Mouse (Mus musculus) heart, adult 2 months (tissue): Measurements from ENCODE around the gene Sccpdh. TPM values are rescaled to one million over a fixed set of nuclear protein-coding genes. Genes with fewer than 3 reads are reported as not detected.

Experiments used
- DNase-seq, 2 experiments: peaks; one replicate each; pipeline ENCODE4 v3.0.0; 2021
- H3K27ac ChIP-seq: fragments of 200-600 bp; 2 replicates; pipeline ENCODE4 v1.8.1; 2022
- H3K27me3 ChIP-seq: fragments of 200-500 bp; 2 replicates; pipeline ENCODE4 v1.6.1; 2012; ENCODE audit warnings: mild to moderate bottlenecking, low read length, inconsistent platforms, mixed read lengths; ENCODE audit not compliant: control insufficient read depth, insufficient read depth
- H3K36me3 ChIP-seq: fragments of 200-500 bp; 2 replicates; pipeline ENCODE4 v1.6.1; 2012; ENCODE audit warnings: low read length, inconsistent platforms; ENCODE audit not compliant: control insufficient read depth, insufficient read depth
- H3K4me1 ChIP-seq: fragments of 200-500 bp; 2 replicates; pipeline ENCODE4 v1.6.1; 2011; ENCODE audit warnings: low read length; ENCODE audit not compliant: control insufficient read depth, insufficient read depth
- H3K4me3 ChIP-seq: fragments of 200-600 bp; 2 replicates; pipeline ENCODE4 v1.8.1; 2022
- H3K79me2 ChIP-seq: fragments of 200-500 bp; replicated peaks from 2 replicates; pipeline ENCODE4 v1.6.1; 2012; ENCODE audit warnings: mild to moderate bottlenecking, inconsistent platforms, low read length, moderate library complexity, mixed read lengths; ENCODE audit not compliant: control insufficient read depth, insufficient read depth
- H3K9ac ChIP-seq: fragments of 200-500 bp; 2 replicates; pipeline ENCODE4 v1.6.1; 2012; ENCODE audit warnings: low read depth, mild to moderate bottlenecking, control low read depth, inconsistent platforms, low read length, mixed read lengths
- CTCF ChIP-seq: fragments of 200-600 bp; IDR thresholded peaks from 2 replicates; pipeline ENCODE4 v1.8.1; 2022; ENCODE audit warnings: antibody characterized with exemption, mild to moderate bottlenecking, moderate library complexity
- EP300 ChIP-seq: fragments of 200-500 bp; IDR thresholded peaks from 2 replicates; pipeline ENCODE4 v1.6.1; 2011; ENCODE audit warnings: low read depth, low read length, control low read depth; ENCODE audit not compliant: insufficient read depth
- POLR2A ChIP-seq: fragments of 200-500 bp; IDR thresholded peaks from 2 replicates; pipeline ENCODE4 v1.6.1; 2011; ENCODE audit warnings: mild to moderate bottlenecking, low read depth, low read length, control low read depth; ENCODE audit not compliant: insufficient read depth
- WGBS: fragments of 180-500 bp; shearing (Covaris S2); methylation state at CpG from one replicate; pipeline ENCODE4 v1.1.7; 2018; 5-methylcytosine and 5-hydroxymethylcytosine counted together
- intact Hi-C: fragments of 180-260 bp; cut with DNase I; formaldehyde crosslinking; loops from one replicate; pipeline ENCODE4 v1.15.1; 2025
- polyA plus RNA-seq: library from polyadenylated mRNA; depleted of rRNA; stranded (reverse); fragments of >200 nt; gene quantifications from 2 replicates; pipeline ENCODE4 v1.2.3, GENCODE M21; 2012; rRNA removed
- total RNA-seq, 2 experiments: library from RNA; stranded (reverse); gene quantifications; 2 replicates each; pipeline ENCODE4 v1.2.3; 2021

Sccpdh gene
- total and polyA plus RNA-seq, 3 experiments, result 23.6 to 49.4 (median 47.9) TPM

DNA sequence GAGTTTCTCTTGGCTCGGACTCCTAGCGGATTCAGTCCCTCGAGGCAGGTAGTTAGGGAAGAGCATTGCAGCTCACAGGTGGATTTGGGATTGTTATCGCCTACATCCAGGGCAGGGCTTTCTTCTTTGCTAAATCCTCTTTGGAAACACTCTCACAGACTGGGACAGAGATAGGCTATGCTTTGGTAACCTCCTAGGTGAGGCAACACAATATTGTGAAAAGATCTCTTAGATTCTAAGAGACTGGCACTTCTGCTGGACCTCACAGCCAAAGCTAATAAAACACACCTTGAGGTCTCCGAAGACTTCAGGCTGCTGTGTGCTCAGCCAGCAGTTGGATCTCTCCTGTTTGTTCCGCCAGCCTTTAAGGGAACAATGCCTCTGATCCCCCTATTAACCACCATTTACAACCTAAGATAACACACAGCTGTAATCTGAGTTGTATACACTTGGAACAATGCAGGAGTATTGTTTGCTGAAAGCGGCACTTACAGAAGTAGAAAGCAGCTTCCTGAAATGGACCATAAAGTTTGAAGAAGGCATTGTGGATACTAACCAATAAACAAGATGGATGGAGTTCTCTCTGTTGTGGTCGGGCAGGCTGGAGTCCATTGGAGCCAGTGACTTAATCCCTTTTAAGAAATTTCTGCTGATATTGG lies 54.9 kb downstream of the Sccpdh start:
- H3K9ac ChIP-seq, result no peak overlapping the region
- intact Hi-C loops, result no loop called here
- no peaks in the 10 kb centered on the region for H3K27me3 ChIP-seq
- no peaks in the 10 kb centered on the region for H3K4me1 ChIP-seq
- no peaks in the 10 kb centered on the region for H3K36me3 ChIP-seq
- no peak for DNase-seq
- H3K4me3 ChIP-seq, result no peak overlapping the region
- TF ChIP-seq EP300 (no peak), POLR2A (no peak), CTCF (no peak)
- H3K27ac ChIP-seq, result no peak overlapping the region
- WGBS, result 67% methylated on average over 8 of the region's 8 CpGs
- H3K79me2 ChIP-seq, result no peaks in the 10 kb centered on the region

DNA sequence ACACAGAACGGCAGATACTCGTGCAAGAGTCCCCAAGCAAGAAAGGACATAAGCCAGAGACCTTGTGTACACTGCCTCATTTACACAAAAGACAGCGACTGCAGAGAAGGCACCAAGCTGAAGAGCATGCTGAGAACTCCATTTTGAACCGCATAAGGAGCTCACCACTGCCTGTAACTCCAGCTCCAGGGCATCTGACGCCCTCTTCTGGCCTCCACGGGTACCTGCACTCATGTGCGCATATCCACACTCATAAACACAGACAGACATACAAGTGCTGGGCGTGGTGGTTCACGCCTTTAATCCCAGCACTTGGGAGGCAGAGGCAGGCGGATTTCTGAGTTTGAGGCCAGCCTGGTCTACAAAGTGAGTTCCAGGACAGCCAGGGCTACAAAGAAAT lies 60.7 kb downstream of the Sccpdh start:
- DNase-seq, result no peak
- Histone ChIP-seq H3K79me2 (no peaks in the 10 kb centered on the region), H3K36me3 (no peaks in the 10 kb centered on the region), H3K9ac (no peak overlapping the region), H3K27me3 (no peaks in the 10 kb centered on the region), H3K27ac (no peak overlapping the region), H3K4me3 (no peak overlapping the region), H3K4me1 (peaks cover 3% of the 10 kb centered on the region; the same call in 1 of the 2 replicates)
- intact Hi-C loops, result no loop called here
- 87% methylated on average over 10 of the region's 10 CpGs for WGBS
- TF ChIP-seq CTCF (no peak), POLR2A (no peak), EP300 (no peak)

DNA sequence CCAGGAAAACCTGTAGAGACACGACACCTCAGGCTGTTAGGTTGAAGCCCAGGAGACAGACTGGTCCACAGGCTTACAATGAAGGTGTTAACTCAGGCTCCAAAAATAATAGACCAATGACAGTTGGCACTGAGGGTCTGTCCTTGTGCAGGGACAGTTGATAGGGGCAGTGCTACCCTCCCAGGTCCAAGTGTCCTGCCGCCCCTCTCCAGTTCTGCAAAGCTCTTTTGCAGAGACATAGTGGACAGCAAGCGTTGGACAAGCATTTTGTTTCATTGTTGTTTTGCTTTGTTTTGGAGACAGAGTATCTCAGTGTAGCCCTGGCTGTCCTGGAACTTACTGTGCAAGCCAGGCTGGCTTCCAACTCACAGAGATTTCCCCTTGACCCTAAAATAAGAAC lies 63.4 kb downstream of the Sccpdh start:
- no peak overlapping the region for H3K4me3 ChIP-seq
- H3K4me1 ChIP-seq, result peaks cover 3% of the 10 kb centered on the region; the same call in 1 of the 2 replicates
- no peaks in the 10 kb centered on the region for H3K79me2 ChIP-seq
- intact Hi-C loops, result loop anchor here (5.0 to 10.0 kb wide), 2 partner anchors 87 to 229 kb away; no protein-coding TSS in a partner anchor
- no peaks in the 10 kb centered on the region for H3K27me3 ChIP-seq
- H3K36me3 ChIP-seq, result no peaks in the 10 kb centered on the region
- DNase-seq, result peak in 1 of 2 experiments; percentile 43
- WGBS, result 55% methylated on average over 3 of the region's 3 CpGs
- peak; percentile 44; the same call in 1 of the 2 replicates for TF ChIP-seq EP300
- TF ChIP-seq CTCF, result no peak
- no peak overlapping the region for H3K9ac ChIP-seq
- peak overlapping the region; percentile 60 for H3K27ac ChIP-seq

DNA sequence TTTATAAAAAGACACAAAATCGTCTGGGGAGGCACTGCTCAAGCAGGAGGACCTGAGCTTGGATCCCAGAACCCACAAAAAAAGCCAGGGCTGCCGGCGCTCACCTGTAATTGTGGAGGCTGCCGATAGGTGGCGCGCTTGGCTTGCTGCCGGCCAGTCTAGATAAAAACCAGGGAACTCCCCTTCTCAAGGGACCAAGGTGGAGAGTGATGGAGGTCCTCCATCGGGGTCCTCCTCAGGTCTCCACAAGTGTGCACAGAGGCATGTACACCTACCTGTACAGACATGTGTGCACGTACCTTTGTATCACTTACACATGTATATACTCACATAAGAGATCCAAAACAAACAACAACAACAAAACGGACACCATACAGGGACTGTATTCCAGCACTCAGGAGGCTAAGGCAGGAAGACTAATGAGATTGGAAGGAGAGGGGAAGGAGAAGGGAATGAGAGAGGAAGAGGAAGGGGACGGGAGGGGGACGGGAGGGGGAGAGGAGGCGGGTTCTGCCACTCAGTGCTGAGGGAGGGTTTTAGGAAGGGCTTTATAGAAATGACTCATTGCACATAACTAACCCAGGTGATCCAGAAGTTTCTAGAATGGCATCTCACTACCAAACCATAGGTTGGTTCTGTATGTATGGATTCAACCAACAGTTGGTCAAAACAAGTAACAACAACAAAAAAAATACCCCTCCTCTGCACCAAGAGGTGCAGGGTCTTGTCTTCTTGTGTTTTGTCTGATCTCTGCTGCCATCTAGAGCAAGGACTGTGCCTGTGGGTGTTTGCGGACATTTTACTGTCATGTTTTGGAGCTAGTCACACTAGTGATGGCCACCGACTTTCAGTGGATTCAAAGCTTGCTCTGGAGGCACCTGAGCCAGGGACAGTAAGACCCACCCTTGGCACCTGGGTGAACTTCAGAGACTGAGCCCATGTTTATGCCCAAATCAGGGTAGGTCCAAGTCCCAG lies 66.8 kb downstream of the Sccpdh start:
- no peaks in the 10 kb centered on the region for H3K79me2 ChIP-seq
- H3K36me3 ChIP-seq, result no peaks in the 10 kb centered on the region
- peak overlapping the region; percentile 51 for H3K27ac ChIP-seq
- no peaks in the 10 kb centered on the region for H3K27me3 ChIP-seq
- intact Hi-C loops, result loop anchor here (2.0 to 10.0 kb wide), 3 partner anchors 90 to 232 kb away; no protein-coding TSS in a partner anchor
- H3K4me1 ChIP-seq, result peaks cover 3% of the 10 kb centered on the region; the same call in 1 of the 2 replicates
- TF ChIP-seq EP300 (no peak), POLR2A (no peak), CTCF (peak; percentile 59)
- H3K9ac ChIP-seq, result no peak overlapping the region
- DNase-seq, result peak; percentile 47 to 74
- 21% methylated on average over 15 of the region's 15 CpGs for WGBS
- H3K4me3 ChIP-seq, result no peak overlapping the region

DNA sequence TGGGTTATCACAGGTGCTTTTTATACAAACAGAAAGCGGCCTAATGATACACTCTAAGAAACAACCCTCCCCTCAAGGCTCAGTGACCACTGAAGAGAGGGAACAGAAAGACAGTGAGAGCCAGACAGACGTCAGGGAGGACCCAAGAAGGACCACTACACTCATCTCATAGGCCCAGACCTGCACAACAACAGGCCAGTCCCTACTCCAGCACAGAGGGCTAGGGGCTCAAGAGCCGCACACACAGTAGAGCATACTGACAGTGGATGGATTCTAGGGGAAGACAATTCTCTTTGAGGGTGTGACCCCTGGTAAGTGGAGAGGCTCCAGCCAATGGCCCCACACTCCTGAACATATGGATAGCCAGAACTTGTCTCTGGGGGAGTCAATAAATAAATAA lies 68.5 kb downstream of the Sccpdh start:
- WGBS, result 82% methylated on average over 3 of the region's 3 CpGs
- no peak for DNase-seq
- Histone ChIP-seq H3K27ac (no peak overlapping the region), H3K27me3 (no peaks in the 10 kb centered on the region), H3K4me3 (no peak overlapping the region), H3K79me2 (no peaks in the 10 kb centered on the region), H3K4me1 (peaks cover 3% of the 10 kb centered on the region; the same call in 1 of the 2 replicates), H3K36me3 (no peaks in the 10 kb centered on the region), H3K9ac (no peak overlapping the region)
- no peak for TF ChIP-seq CTCF
- TF ChIP-seq POLR2A, result no peak
- no peak for TF ChIP-seq EP300
- intact Hi-C loops, result loop anchor here (10.0 kb wide), 1 partner anchor 92 kb away; no protein-coding TSS in a partner anchor

Other genes with a start within 250 kb of the Sccpdh start
- 1 to 10 TPM; 7.6 to 8.1 TPM for gene Smyd3, start 150.2 kb upstream of the Sccpdh start, total RNA-seq
- gene Smyd3, start 150.2 kb upstream of the Sccpdh start, polyA plus RNA-seq, result 2.7 and 4.2 TPM in 2 replicates
- 10 to 100 TPM; 51.3 to 58.3 TPM for gene Tfb2m, start 121.9 kb upstream of the Sccpdh start, total RNA-seq
- 19.2 and 33.6 TPM in 2 replicates for gene Tfb2m, start 121.9 kb upstream of the Sccpdh start, polyA plus RNA-seq
- gene Cnst, start 121.8 kb upstream of the Sccpdh start, total RNA-seq, result 10 to 100 TPM; 46.7 to 48.8 TPM
- 23.4 and 45.9 TPM in 2 replicates for gene Cnst, start 121.8 kb upstream of the Sccpdh start, polyA plus RNA-seq
- gene Kif28, start 77.1 kb downstream of the Sccpdh start, total RNA-seq, result under 1 TPM; 0.25 to 0.47 TPM
- gene Kif28, start 77.1 kb downstream of the Sccpdh start, polyA plus RNA-seq, result 0.66 and 1.2 TPM in 2 replicates
- not detected for gene Gm10518, start 135.2 kb downstream of the Sccpdh start, total RNA-seq
- gene Gm10518, start 135.2 kb downstream of the Sccpdh start, polyA plus RNA-seq, result not detected in 2 replicates
- gene Ahctf1, start 135.5 kb downstream of the Sccpdh start, total RNA-seq, result 10 to 100 TPM; 16.3 to 18.4 TPM
- gene Ahctf1, start 135.5 kb downstream of the Sccpdh start, polyA plus RNA-seq, result 3.9 and 7.8 TPM in 2 replicates